Mouse (Mus musculus): Measurements from ENCODE around the gene Hsd17b13.

- no peak for TF ChIP-seq CTCF (IDR thresholded peaks at IDR 0.05; ENCODE audit: low read depth)
- no peak for TF ChIP-seq EP300 (IDR thresholded peaks at IDR 0.05; ENCODE audit: low read depth)
Measured at GRCm38 (mm10) chr5:103918233-103918632, 59.0 kb downstream of the Hsd17b13 start.
